Comparison of ENCODE assay signal across 10 mouse cellular contexts in the genomic region with DNA sequence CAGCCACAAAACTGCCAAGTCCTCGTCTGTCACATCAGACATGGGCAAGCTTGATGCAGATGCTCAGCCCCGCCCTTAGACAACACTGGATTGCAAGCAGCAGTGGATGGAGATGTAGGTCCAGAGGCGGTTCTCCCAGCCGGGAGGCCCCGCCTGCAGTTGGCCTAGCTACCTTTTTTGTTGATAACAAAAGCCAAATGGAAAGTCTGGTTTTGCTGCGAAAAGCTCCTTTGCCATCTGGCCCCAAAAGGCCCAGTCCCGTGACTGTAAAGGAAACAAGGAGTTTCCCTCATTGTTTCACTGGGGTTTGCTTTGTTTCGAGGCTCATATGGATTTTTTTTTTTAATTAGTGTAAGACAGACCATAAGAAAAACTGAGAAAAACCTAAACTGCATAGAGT. TPM values are rescaled to one million over a fixed set of nuclear protein-coding genes. Genes with fewer than 3 reads are reported as not detected.
DNase-seq lines count a peak whose midpoint lies in the region; ATAC-seq and TF ChIP-seq lines count a peak whose summit lies in the region.
"Had no signal": no experiment of that assay in that cellular context is flagged by ENCODE, and none has a peak within 500 bp of the region (broad histone marks: within the 10 kb centered on the region; RNA-seq: fewer than 3 reads in every experiment).

No protein-coding gene starts in this region.

- WGBS in heart, embryonic 10.5 days = 35% methylated on average over 8 of the region's 8 CpGs
- 34% methylated on average over 8 of the region's 8 CpGs for whole genome bisulfite sequencing in liver, embryonic 11.5 days

- H3K4me1 ChIP-seq in heart, embryonic 10.5 days = peaks cover 65% of the 10 kb centered on the region
- peaks cover 17 to 80% of the 10 kb centered on the region in 2 experiments for H3K4me1 ChIP-seq in CH12.LX (ENCODE audit: control insufficient read depth in 1 of 2, insufficient read depth in 2 of 2)
- H3K4me1 ChIP-seq in liver, embryonic 11.5 days (replicated peaks; ENCODE audit: control insufficient read depth, insufficient read depth, low read length) = peaks cover 75% of the 10 kb centered on the region

- TF ChIP-seq EP300 in CH12.LX (IDR thresholded peaks at IDR 0.05; ENCODE audit: low read length) = no peak

- TF ChIP-seq POLR2A in CH12.LX (IDR thresholded peaks at IDR 0.05; ENCODE audit: low read depth, low read length) = no peak

- no peak overlapping the region for H3K27ac ChIP-seq in heart, embryonic 10.5 days
- H3K27ac ChIP-seq in CH12.LX (ENCODE audit: insufficient read depth, low read depth) = no peak overlapping the region
- H3K27ac ChIP-seq in liver, embryonic 11.5 days (ENCODE audit: low read depth, low read length) = peak overlapping the region; percentile 8; the same call in 1 of the 2 replicates

- no peak overlapping the region for H3K4me2 ChIP-seq in CH12.LX (ENCODE audit: insufficient read depth, low read depth, poor library complexity, severe bottlenecking)
- no peak overlapping the region for H3K4me2 ChIP-seq in liver, embryonic 11.5 days
- H3K4me2 ChIP-seq: midbrain, embryonic 11.5 days had no signal

- no peak overlapping the region for H3K9ac ChIP-seq in CH12.LX (ENCODE audit: insufficient read depth, low read depth)
- H3K9ac ChIP-seq in liver, embryonic 11.5 days (ENCODE audit: low read depth, low read length) = no peak overlapping the region

- no peaks in the 10 kb centered on the region for H3K9me3 ChIP-seq in heart, embryonic 10.5 days
- H3K9me3 ChIP-seq in CH12.LX (replicated peaks; ENCODE audit: low read length) = no peaks in the 10 kb centered on the region
- H3K9me3 ChIP-seq in liver, embryonic 11.5 days (ENCODE audit: control insufficient read depth, low read length) = no peaks in the 10 kb centered on the region

- no peaks in the 10 kb centered on the region for H3K79me2 ChIP-seq in CH12.LX (replicated peaks; ENCODE audit: control insufficient read depth, extremely low read depth, insufficient read depth, poor library complexity, severe bottlenecking)

- in situ Hi-C loops in CH12.LX (cut with MboI; ENCODE audit: low pct_ligation_motif_present, low pct_unique_long_range_greater_than_20kb, low sequenced_read_pairs) = loop anchor here (5.0 kb wide), 1 partner anchor 44 kb away; no protein-coding TSS in a partner anchor

- TF ChIP-seq RAD21 in CH12.LX (IDR thresholded peaks at IDR 0.05; ENCODE audit: low read depth, low read length) = no peak

- intact Hi-C loops in gastrocnemius, postnatal 14 days (cut with DNase I; ENCODE audit: low total_unique reads) = no loop called here

- dilution Hi-C loops in CH12.LX (cut with MboI; ENCODE audit: extremely low pct_ligation_motif_present, extremely low pct_unique_long_range_greater_than_20kb, low sequenced_read_pairs) = no loop called here

- H3K4me3 ChIP-seq in heart, embryonic 10.5 days = no peak overlapping the region
- no peak overlapping the region for H3K4me3 ChIP-seq in CH12.LX (replicated peaks in 1 of 3; ENCODE audit: low read depth in 2 of 3, low read length in 2 of 3, poor library complexity in 1 of 3)
- H3K4me3 ChIP-seq in liver, embryonic 11.5 days (ENCODE audit: low read depth, low read length) = no peak overlapping the region

- no peak for ATAC-seq in liver, embryonic 11.5 days (replicated peaks; ENCODE audit: low FRiP score)

- DNase-seq in heart, adult 11 months = peak; percentile 96
- DNase-seq in heart, embryonic 10.5 days (ENCODE audit: low spot score) = no peak
- DNase-seq in CH12.LX (ENCODE audit: extremely low read depth) = no peak
- peak; percentile 47 for DNase-seq in gastrocnemius, postnatal 14 days
- DNase-seq in liver, embryonic 11.5 days (ENCODE audit: low spot score) = no peak
- no peak for DNase-seq in right cerebral cortex, postnatal 25 days
- no peak for DNase-seq in cerebellum, adult 18-20 months
- no peak for DNase-seq in spleen, adult 12 weeks (ENCODE audit: low spot score)
- DNase-seq: adrenal gland, postnatal 10 days had no signal

- no peak for TF ChIP-seq CTCF in CH12.LX (conservative IDR thresholded peaks at IDR 0.05 in 1 of 2, IDR thresholded peaks at IDR 0.05 in 1 of 2; ENCODE audit: low read depth in 2 of 2, low read length in 2 of 2)

- no peaks in the 10 kb centered on the region for H3K36me3 ChIP-seq in heart, embryonic 10.5 days
- peaks cover 0 to 3% of the 10 kb centered on the region in 2 experiments for H3K36me3 ChIP-seq in CH12.LX (replicated peaks in 1 of 2; ENCODE audit: control insufficient read depth in 1 of 2, insufficient read depth in 1 of 2, low read length in 1 of 2)
- H3K36me3 ChIP-seq in liver, embryonic 11.5 days (ENCODE audit: control insufficient read depth, insufficient read depth, low read length) = no peaks in the 10 kb centered on the region

- peaks cover 16% of the 10 kb centered on the region for H3K27me3 ChIP-seq in heart, embryonic 10.5 days (ENCODE audit: insufficient read depth, poor library complexity, severe bottlenecking)
- no peaks in the 10 kb centered on the region for H3K27me3 ChIP-seq in CH12.LX (replicated peaks)
- no peaks in the 10 kb centered on the region for H3K27me3 ChIP-seq in liver, embryonic 11.5 days (replicated peaks; ENCODE audit: control insufficient read depth, insufficient read depth, low read length)

TF ChIP-seq in CH12.LX, 34 proteins besides CTCF, POLR2A, EP300 and RAD21:
- TF ChIP-seq ZNF384 (IDR thresholded peaks at IDR 0.05; ENCODE audit: low read depth, low read length) (peak; percentile 51), IRF4 (IDR thresholded peaks at IDR 0.05; ENCODE audit: low read depth, low read length) (0 out of 2 replicates have a peak, but pooled peaks have one; percentile 5), ZC3H11A (IDR thresholded peaks at IDR 0.05; ENCODE audit: low read depth, low read length) (no peak), USF1 (IDR thresholded peaks at IDR 0.05; ENCODE audit: low read depth, low read length) (no peak), CHD1 (IDR thresholded peaks at IDR 0.05; ENCODE audit: low read depth, low read length) (no peak), GABPA (IDR thresholded peaks at IDR 0.05; ENCODE audit: insufficient replicate concordance, low read depth, low read length) (no peak), BHLHE40 (IDR thresholded peaks at IDR 0.05; ENCODE audit: low read depth, low read length) (peak; percentile 81), ETS1 (conservative IDR thresholded peaks at IDR 0.05; ENCODE audit: low read depth, low read length) (peak; percentile 54; the same call in 1 of the 2 replicates), NELFE (IDR thresholded peaks at IDR 0.05; ENCODE audit: low read depth, low read length) (no peak), MEF2A (IDR thresholded peaks at IDR 0.05; ENCODE audit: borderline replicate concordance, low read depth, low read length) (no peak), SIN3A (IDR thresholded peaks at IDR 0.05; ENCODE audit: low read length) (no peak), ZKSCAN1 (IDR thresholded peaks at IDR 0.05; ENCODE audit: borderline replicate concordance, low read depth, low read length) (no peak), HCFC1 (IDR thresholded peaks at IDR 0.05; ENCODE audit: low read depth, low read length) (no peak), TBP (conservative IDR thresholded peaks at IDR 0.05; ENCODE audit: low read depth, low read length) (no peak), TCF12 (IDR thresholded peaks at IDR 0.05; ENCODE audit: low read depth, low read length) (0 out of 2 replicates have a peak, but pooled peaks have one; percentile 39)
TF ChIP-seq in CH12.LX: peak in this region for 5.

RNA-seq across cellular contexts. Expression of gene Cd9, which starts 18.5 kb away (rescaled TPM):
- 70.2 and 73.2 TPM in 2 replicates for polyA plus RNA-seq in heart, embryonic 10.5 days (2016; fragmentation: Nextera tagmentation; extraction: Ambion mirVana)
- 20.9 and 21.6 TPM in 2 replicates for total RNA-seq in CH12.LX (2012; rRNA removed)
- 12.1 and 12.3 TPM in 2 replicates for total RNA-seq in CH12.LX (2014; rRNA removed)
- 24.4 and 27.5 TPM in 2 replicates for polyA plus RNA-seq in CH12.LX (2012; ENCODE audit: insufficient read length, low read depth)
- total RNA-seq in gastrocnemius, postnatal 14 days (2021) = 10 to 100 TPM; 47.6 to 76.0 TPM
- polyA plus RNA-seq in liver, embryonic 11.5 days (2014; fragmentation: Nextera tagmentation; extraction: Ambion mirVana) = 111 and 113 TPM in 2 replicates

Comparison
In these comparisons a context has a peak if more than half of its experiments do, and no peak if none do; other contexts are left out.
1. DNase-seq: peak in heart, adult 11 months (single experiment) and gastrocnemius, postnatal 14 days (single experiment); none in heart, embryonic 10.5 days (single experiment), CH12.LX (single experiment), liver, embryonic 11.5 days (single experiment), right cerebral cortex, postnatal 25 days (single experiment), cerebellum, adult 18-20 months (0 of 2) and spleen, adult 12 weeks (single experiment).